9 mouse cellular contexts compared by ENCODE assay signal in genomic region chr8:126986495-126986894, GRCm38 (mm10). TPM values are rescaled to one million over a fixed set of nuclear protein-coding genes. Genes with fewer than 3 reads are reported as not detected.
DNase-seq lines count a peak whose midpoint lies in the region; ATAC-seq and TF ChIP-seq lines count a peak whose summit lies in the region.
"Had no signal": no experiment of that assay in that cellular context is flagged by ENCODE, and none has a peak within 500 bp of the region (broad histone marks: within the 10 kb centered on the region; RNA-seq: fewer than 3 reads in every experiment).

No protein-coding gene starts in this region.

- no peaks in the 10 kb centered on the region for H3K27me3 ChIP-seq in ES-Bruce4 (ENCODE audit: control insufficient read depth, insufficient read depth, low read length, poor library complexity, severe bottlenecking)
- no peaks in the 10 kb centered on the region for H3K27me3 ChIP-seq in forebrain, embryonic 14.5 days (replicated peaks; ENCODE audit: control insufficient read depth, insufficient read depth, low read length)
- H3K27me3 ChIP-seq: heart, embryonic 15.5 days had no signal

- no peak overlapping the region for H3K4me3 ChIP-seq in ES-Bruce4 (ENCODE audit: low read depth, low read length)
- no peak overlapping the region for H3K4me3 ChIP-seq in forebrain, embryonic 14.5 days (ENCODE audit: low read depth, low read length)
- no peak overlapping the region for H3K4me3 ChIP-seq in layer of hippocampus, adult 2 months
- no peak overlapping the region for H3K4me3 ChIP-seq in lung, adult 2 months (replicated peaks; ENCODE audit: extremely low read depth, low read depth, low read length)
- H3K4me3 ChIP-seq: heart, embryonic 15.5 days had no signal

- peak; percentile 68 for ATAC-seq in forebrain, embryonic 14.5 days

- 0 out of 2 replicates have a peak overlapping the region, but pooled peaks have one; percentile 12 for H3K4me2 ChIP-seq in forebrain, embryonic 14.5 days (ENCODE audit: low read length)
- H3K4me2 ChIP-seq: heart, embryonic 15.5 days had no signal

- H3K9ac ChIP-seq in ES-Bruce4 (ENCODE audit: low read depth, poor library complexity, severe bottlenecking): no peak overlapping the region
- no peak overlapping the region for H3K9ac ChIP-seq in forebrain, embryonic 14.5 days (ENCODE audit: low read length)
- H3K9ac ChIP-seq: heart, embryonic 15.5 days had no signal

- DNase-seq in c-Kit-positive CD71-positive TER-119-positive erythroid progenitor cells, embryonic 14.5 days (ENCODE audit: low spot score): peak; percentile 57
- peak; percentile 91 for DNase-seq in forebrain, embryonic 14.5 days (ENCODE audit: low spot score)
- DNase-seq in heart, postnatal 36 days: peak; percentile 78 to 79
- peak; percentile 76 to 83 for DNase-seq in layer of hippocampus, adult 2 months (ENCODE audit: low spot score in 2 of 2)
- DNase-seq in lung, adult 2 months: peak; percentile 79
- DNase-seq in ovary, postnatal 10 days (ENCODE audit: low spot score): peak; percentile 52
- peak; percentile 82 for DNase-seq in thymus, postnatal 0 days (ENCODE audit: low spot score)

- H3K27ac ChIP-seq in ES-Bruce4 (ENCODE audit: insufficient read depth, low read length): no peak overlapping the region
- H3K27ac ChIP-seq in forebrain, embryonic 14.5 days (ENCODE audit: low read depth, low read length): no peak overlapping the region
- H3K27ac ChIP-seq in layer of hippocampus, adult 2 months: no peak overlapping the region
- H3K27ac ChIP-seq: heart, embryonic 15.5 days had no signal

- intact Hi-C loops in heart, postnatal 36 days (cut with DNase I): loop anchor here (1.0 to 2.0 kb wide), 3 partner anchors 76 to 192 kb away; partner anchors contain the start of gene Pard3

- H3K36me3 ChIP-seq in ES-Bruce4 (ENCODE audit: control insufficient read depth, insufficient read depth, low read length, poor library complexity, severe bottlenecking): no peaks in the 10 kb centered on the region
- H3K36me3 ChIP-seq in forebrain, embryonic 14.5 days (ENCODE audit: control insufficient read depth, insufficient read depth, low read length): no peaks in the 10 kb centered on the region
- H3K36me3 ChIP-seq: heart, embryonic 15.5 days had no signal

- no peaks in the 10 kb centered on the region for H3K9me3 ChIP-seq in ES-Bruce4 (replicated peaks; ENCODE audit: control insufficient read depth, insufficient read depth, low read length, poor library complexity, severe bottlenecking)
- no peaks in the 10 kb centered on the region for H3K9me3 ChIP-seq in forebrain, embryonic 14.5 days (replicated peaks; ENCODE audit: control insufficient read depth, low read length)
- H3K9me3 ChIP-seq: heart, embryonic 15.5 days had no signal

- TF ChIP-seq POLR2A in ES-Bruce4 (IDR thresholded peaks at IDR 0.05; ENCODE audit: insufficient read depth, low read length): no peak
- no peak for TF ChIP-seq POLR2A in lung, adult 2 months (IDR thresholded peaks at IDR 0.05; ENCODE audit: borderline replicate concordance, extremely low read depth, low read depth, low read length)

- 3% methylated on average over 12 of the region's 12 CpGs for WGBS in forebrain, embryonic 14.5 days
- WGBS in lung, adult 2 months: 2% methylated on average over 12 of the region's 12 CpGs

- peak; percentile 58; the same call in 1 of the 2 replicates for TF ChIP-seq EP300 in ES-Bruce4 (IDR thresholded peaks at IDR 0.05; ENCODE audit: insufficient read depth, low read depth, low read length)

- H3K4me1 ChIP-seq in ES-Bruce4 (ENCODE audit: control insufficient read depth, insufficient read depth, low read length): no peaks in the 10 kb centered on the region
- H3K4me1 ChIP-seq in forebrain, embryonic 14.5 days (ENCODE audit: control insufficient read depth, insufficient read depth, low read length): no peaks in the 10 kb centered on the region
- no peaks in the 10 kb centered on the region; the same call in 1 of the 2 replicates for H3K4me1 ChIP-seq in lung, adult 2 months (ENCODE audit: control insufficient read depth, insufficient read depth, low read length)

- TF ChIP-seq CTCF in ES-Bruce4 (IDR thresholded peaks at IDR 0.05; ENCODE audit: low read depth, low read length): peak; percentile 100
- peak; percentile 100 for TF ChIP-seq CTCF in layer of hippocampus, adult 2 months (conservative IDR thresholded peaks at IDR 0.05)
- peak; percentile 100 for TF ChIP-seq CTCF in lung, adult 2 months (IDR thresholded peaks at IDR 0.05; ENCODE audit: insufficient read depth, low read length)

RNA-seq across cellular contexts. Expression of gene Rbm34, which starts 15.6 kb away (rescaled TPM):
- polyA plus RNA-seq in ES-Bruce4 (2011; ENCODE audit: insufficient read depth, insufficient read length, low read depth, missing spikeins): 55.0 and 58.7 TPM in 2 replicates
- polyA plus RNA-seq in forebrain, embryonic 14.5 days (2014; fragmentation: Nextera tagmentation; extraction: Ambion mirVana): 19.7 and 22.1 TPM in 2 replicates
- total RNA-seq in heart, postnatal 36 days (2021): 1 to 10 TPM; 3.1 to 3.4 TPM
- total RNA-seq in layer of hippocampus, adult 2 months (2021): 10 to 100 TPM; 12.1 to 12.9 TPM
- polyA plus RNA-seq in lung, adult 2 months (2012; rRNA removed): 2.1 and 2.4 TPM in 2 replicates
- 33.3 and 41.5 TPM in 2 replicates for polyA plus RNA-seq in thymus, postnatal 0 days (2015; fragmentation: Nextera tagmentation; extraction: Ambion mirVana)

RNA-seq across cellular contexts. Expression of gene Tomm20, which starts 40.9 kb away (rescaled TPM):
- 642 and 659 TPM in 2 replicates for polyA plus RNA-seq in ES-Bruce4 (2011; ENCODE audit: insufficient read depth, insufficient read length, low read depth, missing spikeins)
- polyA plus RNA-seq in forebrain, embryonic 14.5 days (2014; fragmentation: Nextera tagmentation; extraction: Ambion mirVana): 218 and 229 TPM in 2 replicates
- 10 to 100 TPM; 81.7 to 91.3 TPM for total RNA-seq in heart, postnatal 36 days (2021)
- 100 to 1,000 TPM; 209 to 214 TPM for total RNA-seq in layer of hippocampus, adult 2 months (2021)
- 184 and 369 TPM in 2 replicates for polyA plus RNA-seq in lung, adult 2 months (2012; rRNA removed)
- 327 and 329 TPM in 2 replicates for polyA plus RNA-seq in thymus, postnatal 0 days (2015; fragmentation: Nextera tagmentation; extraction: Ambion mirVana)
